Mouse (Mus musculus): ENCODE measurements around the gene Ube2q2. TPM values are rescaled to one million over a fixed set of nuclear protein-coding genes. Genes with fewer than 3 reads are reported as not detected.
"Not testable (repeated sequence)": the region's sequence is repeated elsewhere in the genome, so short reads cannot be mapped to it uniquely, and the experiment has no call there.

Ube2q2 gene
- polyA plus RNA-seq, 1 experiment from 2014 or later = 26.1 TPM

GRCm38 (mm10) chr9:55243280-55243679 is 94.6 kb downstream of the Ube2q2 start:
- no peaks in the 10 kb centered on the region for H3K36me3 ChIP-seq
- no peak overlapping the region for H3K27ac ChIP-seq
- no peaks in the 10 kb centered on the region for H3K9me3 ChIP-seq (replicated peaks)
- no peak overlapping the region for H3K9ac ChIP-seq
- ATAC-seq (replicated peaks; ENCODE audit: insufficient number of reproducible peaks, insufficient read depth, low FRiP score, low read depth) = no peak
- no peak overlapping the region for H3K4me3 ChIP-seq
- H3K4me2 ChIP-seq = no peak overlapping the region
- 72% methylated on average over 3 of the region's 3 CpGs for WGBS
- H3K27me3 ChIP-seq = no peaks in the 10 kb centered on the region
- H3K4me1 ChIP-seq (replicated peaks) = 0 out of 2 replicates have a peak, but pooled peaks cover 10% of the 10 kb centered on the region

- no peak overlapping the region for H3K27ac ChIP-seq
These were observed 95.4 kb downstream of the Ube2q2 start for GRCm38 (mm10) chr9:55244079-55244478.

GRCm38 (mm10) chr9:55245057-55245750 is 96.5 kb downstream of the Ube2q2 start:
- 58% methylated on average over 1 of the region's 1 CpGs for WGBS

More at GRCm38 (mm10) chr9:55244079-55244478, 95.4 kb downstream of the Ube2q2 start:
- 56% methylated on average over 3 of the region's 3 CpGs for WGBS
- ATAC-seq (replicated peaks; ENCODE audit: insufficient number of reproducible peaks, insufficient read depth, low FRiP score, low read depth) = no peak
- Histone ChIP-seq H3K4me2 (no peak overlapping the region), H3K27me3 (no peaks in the 10 kb centered on the region), H3K4me1 (replicated peaks) (0 out of 2 replicates have a peak, but pooled peaks cover 10% of the 10 kb centered on the region), H3K36me3 (no peaks in the 10 kb centered on the region), H3K9me3 (replicated peaks) (no peaks in the 10 kb centered on the region), H3K9ac (no peak overlapping the region), H3K4me3 (no peak overlapping the region)

GRCm38 (mm10) chr9:55246440-55246839 is 97.8 kb downstream of the Ube2q2 start:
- 0 out of 2 replicates have a peak, but pooled peaks cover 10% of the 10 kb centered on the region for H3K4me1 ChIP-seq (replicated peaks)
- H3K27ac ChIP-seq = no peak overlapping the region
- no peak overlapping the region for H3K4me3 ChIP-seq
- no peak overlapping the region for H3K4me2 ChIP-seq
- H3K9ac ChIP-seq = no peak overlapping the region
- H3K36me3 ChIP-seq = no peaks in the 10 kb centered on the region
- no peaks in the 10 kb centered on the region for H3K9me3 ChIP-seq (replicated peaks)
- 60% methylated on average over 8 of the region's 8 CpGs for WGBS
- H3K27me3 ChIP-seq = no peaks in the 10 kb centered on the region
- ATAC-seq (replicated peaks; ENCODE audit: insufficient number of reproducible peaks, insufficient read depth, low FRiP score, low read depth) = no peak

More at GRCm38 (mm10) chr9:55245057-55245750, 96.5 kb downstream of the Ube2q2 start:
- not testable (repeated sequence) for H3K4me3 ChIP-seq; H3K27me3 ChIP-seq; H3K9ac ChIP-seq; H3K4me2 ChIP-seq; H3K36me3 ChIP-seq; H3K4me1 ChIP-seq (replicated peaks); H3K9me3 ChIP-seq (replicated peaks)
- H3K27ac ChIP-seq = peak overlapping the region; percentile 22; the same call in 1 of the 2 replicates
- peak; percentile 73; the same call in 1 of the 2 replicates for ATAC-seq (replicated peaks; ENCODE audit: insufficient number of reproducible peaks, insufficient read depth, low FRiP score, low read depth)

- no peaks in the 10 kb centered on the region for H3K9me3 ChIP-seq (replicated peaks)
- no peak for ATAC-seq (replicated peaks; ENCODE audit: insufficient number of reproducible peaks, insufficient read depth, low FRiP score, low read depth)
- H3K36me3 ChIP-seq = no peaks in the 10 kb centered on the region
- H3K4me3 ChIP-seq = no peak overlapping the region
- H3K4me2 ChIP-seq = no peak overlapping the region
- H3K27me3 ChIP-seq = no peaks in the 10 kb centered on the region
- 0 out of 2 replicates have a peak, but pooled peaks cover 7% of the 10 kb centered on the region for H3K4me1 ChIP-seq (replicated peaks)
- no peak overlapping the region for H3K9ac ChIP-seq
- WGBS = 81% methylated on average over 4 of the region's 4 CpGs
- H3K27ac ChIP-seq = no peak overlapping the region
These were observed 98.3 kb downstream of the Ube2q2 start for GRCm38 (mm10) chr9:55246918-55247317.

- Histone ChIP-seq H3K27ac (no peak overlapping the region), H3K9ac (no peak overlapping the region), H3K27me3 (no peaks in the 10 kb centered on the region), H3K4me1 (replicated peaks) (0 out of 2 replicates have a peak, but pooled peaks cover 4% of the 10 kb centered on the region), H3K9me3 (replicated peaks) (no peaks in the 10 kb centered on the region), H3K36me3 (no peaks in the 10 kb centered on the region), H3K4me2 (no peak overlapping the region), H3K4me3 (no peak overlapping the region)
- whole genome bisulfite sequencing = 77% methylated on average over 4 of the region's 4 CpGs
- no peak for ATAC-seq (replicated peaks; ENCODE audit: insufficient number of reproducible peaks, insufficient read depth, low FRiP score, low read depth)
These were observed 99.8 kb downstream of the Ube2q2 start for GRCm38 (mm10) chr9:55248465-55248864.

GRCm38 (mm10) chr9:55250595-55251247 is 102.1 kb downstream of the Ube2q2 start:
- no peak for ATAC-seq (replicated peaks; ENCODE audit: insufficient number of reproducible peaks, insufficient read depth, low FRiP score, low read depth)
- 80% methylated on average over 6 of the region's 6 CpGs for WGBS
- Histone ChIP-seq H3K9ac (no peak overlapping the region), H3K36me3 (no peaks in the 10 kb centered on the region), H3K27me3 (no peaks in the 10 kb centered on the region), H3K9me3 (replicated peaks) (no peaks in the 10 kb centered on the region), H3K4me2 (no peak overlapping the region), H3K4me3 (no peak overlapping the region), H3K4me1 (replicated peaks) (no peaks in the 10 kb centered on the region), H3K27ac (no peak overlapping the region)

GRCm38 (mm10) chr9:55252097-55252496 is 103.4 kb downstream of the Ube2q2 start:
- not testable (repeated sequence) for ATAC-seq (replicated peaks; ENCODE audit: insufficient number of reproducible peaks, insufficient read depth, low FRiP score, low read depth); H3K36me3 ChIP-seq; H3K9me3 ChIP-seq (replicated peaks); H3K27me3 ChIP-seq; H3K27ac ChIP-seq; H3K4me1 ChIP-seq (replicated peaks); H3K4me2 ChIP-seq; H3K9ac ChIP-seq; H3K4me3 ChIP-seq
- WGBS = 48% methylated on average over 2 of the region's 2 CpGs

GRCm38 (mm10) chr9:55253849-55254248 is 105.2 kb downstream of the Ube2q2 start:
- no peak overlapping the region for H3K27ac ChIP-seq
- no peak overlapping the region for H3K4me2 ChIP-seq
- no peak overlapping the region for H3K4me3 ChIP-seq
- no peak overlapping the region for H3K9ac ChIP-seq
- no peaks in the 10 kb centered on the region for H3K36me3 ChIP-seq
- no peaks in the 10 kb centered on the region for H3K4me1 ChIP-seq (replicated peaks)
- H3K9me3 ChIP-seq (replicated peaks) = no peaks in the 10 kb centered on the region
- no peaks in the 10 kb centered on the region for H3K27me3 ChIP-seq
- WGBS = 45% methylated on average over 1 of the region's 1 CpGs
- no peak for ATAC-seq (replicated peaks; ENCODE audit: insufficient number of reproducible peaks, insufficient read depth, low FRiP score, low read depth)

GRCm38 (mm10) chr9:55255056-55255455 is 106.4 kb downstream of the Ube2q2 start:
- Histone ChIP-seq H3K4me3 (no peak overlapping the region), H3K27me3 (no peaks in the 10 kb centered on the region), H3K27ac (no peak overlapping the region), H3K4me2 (no peak overlapping the region), H3K9ac (no peak overlapping the region), H3K36me3 (no peaks in the 10 kb centered on the region), H3K9me3 (replicated peaks) (no peaks in the 10 kb centered on the region), H3K4me1 (replicated peaks) (no peaks in the 10 kb centered on the region)
- WGBS = 86% methylated on average over 5 of the region's 5 CpGs
- ATAC-seq (replicated peaks; ENCODE audit: insufficient number of reproducible peaks, insufficient read depth, low FRiP score, low read depth) = no peak

- H3K9me3 ChIP-seq (replicated peaks) = no peaks in the 10 kb centered on the region
- no peak overlapping the region for H3K9ac ChIP-seq
- H3K27ac ChIP-seq = no peak overlapping the region
- no peak for ATAC-seq (replicated peaks; ENCODE audit: insufficient number of reproducible peaks, insufficient read depth, low FRiP score, low read depth)
- no peaks in the 10 kb centered on the region for H3K4me1 ChIP-seq (replicated peaks)
- H3K4me3 ChIP-seq = no peak overlapping the region
- WGBS = 56% methylated on average over 4 of the region's 4 CpGs
- no peak overlapping the region for H3K4me2 ChIP-seq
- H3K36me3 ChIP-seq = no peaks in the 10 kb centered on the region
- H3K27me3 ChIP-seq = no peaks in the 10 kb centered on the region
These were observed 107.0 kb downstream of the Ube2q2 start for GRCm38 (mm10) chr9:55255604-55256003.

Measured in heart, embryonic 15.5 days (tissue).